Mouse (Mus musculus) spleen, adult 2 months (tissue): ENCODE results near the gene Ehmt1. TPM values are rescaled to one million over a fixed set of nuclear protein-coding genes. Genes with fewer than 3 reads are reported as not detected.

Source experiments
- DNase-seq, 2 experiments: peaks; one replicate each; pipeline versions ENCODE4 v3.0.0 to v3.0.0-alpha.2; 2012 to 2021; ENCODE audit warnings: low spot score in 2 of 2, low read depth in 1 of 2
- H3K27ac ChIP-seq: fragments of 200-500 bp; 2 replicates; pipeline ENCODE4 v1.5.1; 2012; ENCODE audit warnings: low read length, inconsistent platforms; ENCODE audit not compliant: insufficient read depth
- H3K27me3 ChIP-seq: fragments of 200-500 bp; 2 replicates; pipeline ENCODE4 v1.6.1; 2012; ENCODE audit warnings: mild to moderate bottlenecking, moderate library complexity, low read length, inconsistent platforms; ENCODE audit not compliant: control insufficient read depth, insufficient read depth
- H3K36me3 ChIP-seq: fragments of 200-500 bp; 2 replicates; pipeline ENCODE4 v1.6.1; 2012; ENCODE audit warnings: mild to moderate bottlenecking, low read length, inconsistent platforms; ENCODE audit not compliant: control insufficient read depth, insufficient read depth
- H3K4me1 ChIP-seq: fragments of 200-500 bp; 2 replicates; pipeline ENCODE4 v1.6.1; 2011; ENCODE audit warnings: inconsistent platforms; ENCODE audit not compliant: control insufficient read depth, insufficient read depth, insufficient read length
- H3K4me3 ChIP-seq: fragments of 200-500 bp; 2 replicates; pipeline ENCODE4 v1.5.1; 2011; ENCODE audit warnings: mild to moderate bottlenecking, inconsistent platforms; ENCODE audit not compliant: insufficient read depth, insufficient read length; ENCODE audit errors: extremely low read depth
- CTCF ChIP-seq: fragments of 200-500 bp; IDR thresholded peaks from 2 replicates; pipeline ENCODE4 v1.5.1; 2011; ENCODE audit warnings: mild to moderate bottlenecking, inconsistent platforms; ENCODE audit not compliant: insufficient read depth, insufficient read length, insufficient replicate concordance; ENCODE audit errors: extremely low read depth
- POLR2A ChIP-seq: fragments of 200-500 bp; IDR thresholded peaks from 2 replicates; pipeline ENCODE4 v1.6.1; 2011; ENCODE audit warnings: low read depth, low read length, inconsistent platforms
- WGBS: fragments of 180-500 bp; shearing (Covaris S2); methylation state at CpG from one replicate; pipeline ENCODE4 v1.1.7; 2018; 5-methylcytosine and 5-hydroxymethylcytosine counted together
- polyA plus RNA-seq: library from polyadenylated mRNA; depleted of rRNA; stranded (reverse); fragments of >200 nt; gene quantifications from 2 replicates; pipeline ENCODE4 v1.2.3, GENCODE M21; 2012

The Ehmt1 gene
- polyA plus RNA-seq, 1 experiment: 39.4 TPM

DNA sequence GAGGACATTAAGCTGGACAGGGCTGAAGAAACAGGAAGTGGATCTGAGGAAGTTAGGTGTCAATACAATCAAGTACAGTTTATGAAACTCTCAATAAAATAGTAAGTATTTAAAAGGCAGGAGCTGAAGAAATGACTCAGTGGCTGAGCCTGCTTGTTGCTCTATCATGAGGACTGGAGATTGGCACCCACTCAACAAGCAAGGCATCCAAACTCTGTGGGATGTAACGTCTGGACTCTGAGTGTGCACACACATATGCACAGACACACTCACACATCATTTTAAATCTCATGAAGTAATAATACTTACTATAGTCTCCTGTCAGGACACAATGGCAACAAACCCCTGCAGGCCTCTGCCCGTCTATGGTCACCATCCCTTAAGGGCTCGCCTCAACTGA, 112.4 kb downstream of the Ehmt1 start:
- Histone ChIP-seq H3K27ac (no peak overlapping the region), H3K4me3 (no peak overlapping the region), H3K36me3 (peaks cover 33% of the 10 kb centered on the region), H3K27me3 (no peaks in the 10 kb centered on the region), H3K4me1 (no peaks in the 10 kb centered on the region)
- TF ChIP-seq POLR2A: no peak
- TF ChIP-seq CTCF: no peak
- WGBS: 95% methylated on average over 3 of the region's 3 CpGs
- no peak for DNase-seq

GRCm38 (mm10) chr2:24806143-24806542, 113.3 kb downstream of the Ehmt1 start:
- 95% methylated on average over 6 of the region's 6 CpGs for WGBS
- TF ChIP-seq POLR2A (no peak), CTCF (no peak)
- Histone ChIP-seq H3K4me1 (no peaks in the 10 kb centered on the region), H3K27me3 (no peaks in the 10 kb centered on the region), H3K4me3 (no peak overlapping the region), H3K27ac (no peak overlapping the region), H3K36me3 (peaks cover 41% of the 10 kb centered on the region)
- no peak for DNase-seq

DNA sequence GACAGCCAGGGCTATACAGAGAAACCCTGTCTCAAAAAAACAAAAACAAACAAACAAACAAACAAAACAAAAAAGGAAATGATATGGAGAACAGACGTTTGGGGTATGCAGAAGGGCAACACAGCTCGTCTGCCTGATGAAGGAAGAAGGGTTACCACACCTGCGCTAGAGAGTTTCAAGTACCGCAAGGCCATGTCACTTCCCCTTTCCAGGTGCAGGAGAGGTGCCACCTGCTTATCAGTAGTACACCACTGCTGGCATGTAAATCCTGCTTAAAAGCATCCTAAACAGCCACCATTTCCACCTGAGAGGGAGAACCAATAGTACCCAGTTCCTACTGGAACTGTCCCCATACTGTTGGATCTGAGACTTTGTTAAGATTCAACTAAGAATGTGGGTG, 113.8 kb downstream of the Ehmt1 start:
- TF ChIP-seq CTCF (no peak), POLR2A (no peak)
- WGBS: 67% methylated on average over 4 of the region's 4 CpGs
- Histone ChIP-seq H3K27me3 (no peaks in the 10 kb centered on the region), H3K4me3 (no peak overlapping the region), H3K4me1 (no peaks in the 10 kb centered on the region), H3K36me3 (peaks cover 43% of the 10 kb centered on the region), H3K27ac (no peak overlapping the region)
- no peak for DNase-seq

- Histone ChIP-seq H3K36me3 (peaks cover 30% of the 10 kb centered on the region), H3K4me3 (no peak overlapping the region), H3K4me1 (no peaks in the 10 kb centered on the region), H3K27me3 (no peaks in the 10 kb centered on the region), H3K27ac (no peak overlapping the region)
- DNase-seq: no peak
- WGBS: 49% methylated on average over 5 of the region's 5 CpGs
- no peak for TF ChIP-seq CTCF
- no peak for TF ChIP-seq POLR2A
These were observed 122.5 kb downstream of the Ehmt1 start for GRCm38 (mm10) chr2:24796833-24797457.

GRCm38 (mm10) chr2:24787250-24787649, 132.2 kb downstream of the Ehmt1 start:
- no peak for DNase-seq

GRCm38 (mm10) chr2:24781253-24781652, 138.2 kb downstream of the Ehmt1 start:
- H3K27me3 ChIP-seq: no peaks in the 10 kb centered on the region
- TF ChIP-seq CTCF: no peak
- no peak for TF ChIP-seq POLR2A
- 60% methylated on average over 4 of the region's 4 CpGs for WGBS
- no peaks in the 10 kb centered on the region for H3K4me1 ChIP-seq
- no peaks in the 10 kb centered on the region for H3K36me3 ChIP-seq
- H3K27ac ChIP-seq: no peak overlapping the region
- DNase-seq: no peak
- no peak overlapping the region for H3K4me3 ChIP-seq

More at GRCm38 (mm10) chr2:24787250-24787649, 132.2 kb downstream of the Ehmt1 start:
- H3K4me3 ChIP-seq: no peak overlapping the region
- no peak for TF ChIP-seq POLR2A
- TF ChIP-seq CTCF: no peak
- H3K4me1 ChIP-seq: no peaks in the 10 kb centered on the region
- no peaks in the 10 kb centered on the region for H3K27me3 ChIP-seq
- no peak overlapping the region for H3K27ac ChIP-seq
- 89% methylated on average over 4 of the region's 4 CpGs for WGBS
- H3K36me3 ChIP-seq: peaks cover 14% of the 10 kb centered on the region

DNA sequence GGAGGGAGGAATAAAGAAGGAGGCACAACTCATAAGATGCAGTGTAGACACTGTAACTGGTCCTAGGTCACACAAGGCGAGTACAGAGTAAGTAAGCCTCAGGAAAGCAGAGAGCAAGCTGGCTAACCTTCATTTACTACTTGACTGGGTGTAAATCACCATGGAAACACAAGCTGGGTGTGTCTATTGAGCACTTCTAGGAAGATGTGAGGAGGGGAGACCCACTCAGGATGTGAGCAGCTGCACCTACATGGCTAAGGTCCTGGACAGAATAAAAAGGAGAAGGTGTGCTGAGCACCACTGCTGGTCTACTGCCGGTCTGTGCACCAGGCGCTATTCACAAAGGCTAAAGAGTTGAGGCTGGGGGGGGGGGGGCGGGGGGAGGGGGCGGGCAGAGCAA, 142.6 kb downstream of the Ehmt1 start:
- TF ChIP-seq POLR2A (no peak), CTCF (no peak)
- H3K27me3 ChIP-seq: no peaks in the 10 kb centered on the region
- H3K4me3 ChIP-seq: no peak overlapping the region
- no peak overlapping the region for H3K27ac ChIP-seq
- H3K4me1 ChIP-seq: no peaks in the 10 kb centered on the region
- 36% methylated on average over 5 of the region's 5 CpGs for WGBS
- no peaks in the 10 kb centered on the region for H3K36me3 ChIP-seq
- DNase-seq: no peak
